Mouse (Mus musculus) forebrain, embryonic 14.5 days (tissue): ENCODE measurements around the gene Fbxw9. TPM values are rescaled to one million over a fixed set of nuclear protein-coding genes. Genes with fewer than 3 reads are reported as not detected.
A peak's percentile ranks its signal among the peaks of the same experiment; 100 is the strongest.

Experiments
- ATAC-seq: fragments of 200-750 bp; cut with Nextera tagmentation; 2 replicates; pipeline ENCODE4 v1.8.0; 2017; ENCODE audit warnings: mild to moderate bottlenecking, moderate library complexity
- DNase-seq: peaks from one replicate; pipeline ENCODE4 v3.0.0-alpha.2; 2015; ENCODE audit warnings: low spot score
- H3K27ac ChIP-seq: fragments of 300-500 bp; sonication (generic); 2 replicates; pipeline ENCODE4 v1.5.1; 2014; ENCODE audit warnings: low read depth, mild to moderate bottlenecking, control low read depth, low read length, moderate library complexity
- H3K27me3 ChIP-seq: fragments of 300-500 bp; sonication (generic); replicated peaks from 2 replicates; pipeline ENCODE4 v1.6.1; 2014; ENCODE audit warnings: low read length, control low read depth, mixed read lengths; ENCODE audit not compliant: control insufficient read depth, insufficient read depth
- H3K36me3 ChIP-seq: fragments of 300-500 bp; sonication (generic); 2 replicates; pipeline ENCODE4 v1.6.1; 2014; ENCODE audit warnings: low read length, control low read depth; ENCODE audit not compliant: control insufficient read depth, insufficient read depth
- H3K4me1 ChIP-seq: fragments of 300-500 bp; sonication (generic); 2 replicates; pipeline ENCODE4 v1.6.1; 2014; ENCODE audit warnings: antibody characterized with exemption, low read length, control low read depth; ENCODE audit not compliant: control insufficient read depth, insufficient read depth
- H3K4me2 ChIP-seq: fragments of 300-500 bp; sonication (generic); 2 replicates; pipeline ENCODE4 v1.6.1; 2014; ENCODE audit warnings: mild to moderate bottlenecking, control low read depth, low read length
- H3K4me3 ChIP-seq: fragments of 300-500 bp; sonication (generic); 2 replicates; pipeline ENCODE4 v1.5.1; 2014; ENCODE audit warnings: low read depth, low read length, control low read depth
- H3K9ac ChIP-seq: fragments of 300-500 bp; sonication (generic); 2 replicates; pipeline ENCODE4 v1.6.1; 2014; ENCODE audit warnings: mild to moderate bottlenecking, low read length, control low read depth, moderate library complexity
- H3K9me3 ChIP-seq: fragments of 300-500 bp; sonication (generic); replicated peaks from 2 replicates; pipeline ENCODE4 v1.6.1; 2016; ENCODE audit warnings: low read length, control low read depth, mixed read lengths; ENCODE audit not compliant: control insufficient read depth
- WGBS: fragments of 180-500 bp; shearing (Covaris S2); extraction: QIAGEN DNeasy Blood & Tissue Kit; methylation state at CpG from one replicate; pipeline ENCODE4 v1.1.7; 2014; 5-methylcytosine and 5-hydroxymethylcytosine counted together
- polyA plus RNA-seq: library from polyadenylated mRNA; unstranded; fragments of >200 nt; fragmentation: Nextera tagmentation; extraction: Ambion mirVana; gene quantifications from 2 replicates; pipeline ENCODE4 v1.2.1, GENCODE M21; 2014

Gene Fbxw9
- polyA plus RNA-seq, 1 experiment from 2014 or later, result 46.5 TPM

GRCm38 (mm10) chr8:85025098-85025932 lies 34.5 kb upstream of the Fbxw9 start, which contains the start of gene Asna1:
Asna1 (minus strand) TSS chr8:85025281.
- Histone ChIP-seq H3K9me3 (no peaks in the 10 kb centered on the region), H3K4me3 (peak within 1 kb of the TSS; percentile 78), H3K27me3 (no peaks in the 10 kb centered on the region), H3K4me2 (peak within 1 kb of the TSS; percentile 92), H3K9ac (peak within 1 kb of the TSS; percentile 79), H3K36me3 (peaks cover 43% of the 10 kb centered on the region), H3K4me1 (peaks cover 25% of the 10 kb centered on the region), H3K27ac (no peak within 1 kb of the TSS; the same call in 1 of the 2 replicates)
- peak; percentile 97 for DNase-seq
- WGBS, result 8% methylated on average over 30 of the region's 30 CpGs
- peak; percentile 92 for ATAC-seq

DNA sequence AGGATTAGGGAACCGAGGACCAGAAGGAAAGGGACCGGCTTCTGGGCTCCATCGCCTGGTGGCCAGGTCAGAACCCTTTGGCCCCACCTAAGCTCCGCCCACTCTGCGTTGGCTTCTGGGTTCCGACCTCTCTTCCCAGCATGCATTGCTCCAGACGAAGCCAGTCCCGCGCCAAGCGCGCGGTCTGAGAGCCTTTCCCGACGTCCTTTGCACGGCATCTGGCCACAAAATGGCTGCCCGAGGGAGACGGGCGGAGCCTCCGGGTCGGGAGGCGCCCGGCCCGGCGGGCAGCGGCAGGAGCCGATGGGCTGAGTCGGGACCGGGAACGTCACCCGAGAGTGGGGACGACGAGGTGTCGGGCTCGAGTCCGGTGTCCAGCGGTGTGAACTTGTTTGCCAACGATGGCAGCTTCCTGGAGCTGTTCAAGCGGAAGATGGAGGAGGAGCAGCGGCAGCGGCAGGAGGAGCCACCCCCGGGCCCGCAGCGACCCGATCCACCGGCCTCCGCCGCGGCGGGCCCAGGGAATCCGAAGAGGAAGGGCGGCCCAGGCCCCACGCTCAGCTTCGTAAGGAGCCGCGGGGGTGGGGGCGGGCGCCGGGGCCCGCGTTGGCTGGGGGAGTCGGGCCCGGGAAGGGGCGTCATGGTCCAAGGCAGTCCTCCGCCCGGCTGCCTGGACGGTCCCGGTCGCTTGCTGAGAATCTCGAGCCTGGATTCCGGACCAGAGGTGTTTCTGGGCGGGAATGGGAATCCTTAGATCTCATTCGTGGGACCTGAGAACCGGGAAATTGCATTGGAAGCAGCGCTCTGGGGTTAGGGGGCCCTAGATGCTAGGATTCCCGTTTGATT lies 33.0 kb upstream of the Fbxw9 start, which contains the start of gene Trir:
TSS of gene Trir (plus strand) at position 154 of the 846 bp plus-strand sequence.
- peak; percentile 86 for ATAC-seq
- Histone ChIP-seq H3K27me3 (no peaks in the 10 kb centered on the region), H3K4me2 (peak within 1 kb of the TSS; percentile 92)

GRCm38 (mm10) chr8:85027516-85027855 lies 32.4 kb upstream of the Fbxw9 start:
- DNase-seq (peak; percentile 15), ATAC-seq (no peak)
- Histone ChIP-seq H3K4me1 (peaks cover 25% of the 10 kb centered on the region), H3K9ac (peak overlapping the region; percentile 99), H3K4me3 (peak overlapping the region; percentile 97), H3K27me3 (no peaks in the 10 kb centered on the region), H3K9me3 (no peaks in the 10 kb centered on the region), H3K27ac (peak overlapping the region; percentile 86), H3K4me2 (peak overlapping the region; percentile 92), H3K36me3 (peaks cover 43% of the 10 kb centered on the region)
- 1% methylated on average over 13 of the region's 13 CpGs for WGBS

More for the DNA sequence above, 33.0 kb upstream of the Fbxw9 start, which contains the start of gene Trir:
- peak; percentile 98 for DNase-seq
- H3K27ac ChIP-seq, result peak within 1 kb of the TSS; percentile 86
- WGBS, result 1% methylated on average over 69 of the region's 75 CpGs
- H3K36me3 ChIP-seq, result peaks cover 43% of the 10 kb centered on the region
- H3K9ac ChIP-seq, result peak within 1 kb of the TSS; percentile 99
- peaks cover 25% of the 10 kb centered on the region for H3K4me1 ChIP-seq
- no peaks in the 10 kb centered on the region for H3K9me3 ChIP-seq
- peak within 1 kb of the TSS; percentile 97 for H3K4me3 ChIP-seq

- no peaks in the 10 kb centered on the region for H3K9me3 ChIP-seq
- H3K4me3 ChIP-seq, result peak overlapping the region; percentile 97
- ATAC-seq, result no peak
- no peaks in the 10 kb centered on the region for H3K27me3 ChIP-seq
- H3K4me1 ChIP-seq, result peaks cover 25% of the 10 kb centered on the region
- peaks cover 45% of the 10 kb centered on the region for H3K36me3 ChIP-seq
- H3K4me2 ChIP-seq, result peak overlapping the region; percentile 92
- peak; percentile 22 for DNase-seq
- H3K27ac ChIP-seq, result no peak overlapping the region
- 31% methylated on average over 2 of the region's 2 CpGs for WGBS
- H3K9ac ChIP-seq, result peak overlapping the region; percentile 99
Observed at GRCm38 (mm10) chr8:85027922-85028321, 31.9 kb upstream of the Fbxw9 start.

DNA sequence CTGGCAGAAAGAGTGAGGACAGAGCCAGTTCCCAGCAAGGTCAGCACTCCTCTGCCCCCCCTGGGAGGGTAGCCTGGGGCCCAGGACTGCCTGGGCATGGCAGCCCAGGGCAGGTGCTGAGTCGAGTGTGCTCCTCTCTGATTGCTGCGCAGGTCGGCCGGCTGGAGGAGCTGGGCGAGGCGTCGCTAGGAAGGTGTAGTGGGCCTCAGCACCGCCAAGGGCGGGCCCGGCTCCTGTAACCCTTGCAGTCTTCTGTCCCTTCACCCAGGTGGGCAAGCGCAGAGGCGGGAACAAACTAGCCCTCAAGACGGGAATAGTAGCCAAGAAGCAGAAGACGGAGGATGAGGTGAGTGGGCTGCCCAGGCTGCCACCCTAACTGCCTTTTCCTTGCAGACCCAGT lies 30.6 kb upstream of the Fbxw9 start:
- H3K4me2 ChIP-seq, result peak overlapping the region; percentile 92; the same call in 1 of the 2 replicates

DNA sequence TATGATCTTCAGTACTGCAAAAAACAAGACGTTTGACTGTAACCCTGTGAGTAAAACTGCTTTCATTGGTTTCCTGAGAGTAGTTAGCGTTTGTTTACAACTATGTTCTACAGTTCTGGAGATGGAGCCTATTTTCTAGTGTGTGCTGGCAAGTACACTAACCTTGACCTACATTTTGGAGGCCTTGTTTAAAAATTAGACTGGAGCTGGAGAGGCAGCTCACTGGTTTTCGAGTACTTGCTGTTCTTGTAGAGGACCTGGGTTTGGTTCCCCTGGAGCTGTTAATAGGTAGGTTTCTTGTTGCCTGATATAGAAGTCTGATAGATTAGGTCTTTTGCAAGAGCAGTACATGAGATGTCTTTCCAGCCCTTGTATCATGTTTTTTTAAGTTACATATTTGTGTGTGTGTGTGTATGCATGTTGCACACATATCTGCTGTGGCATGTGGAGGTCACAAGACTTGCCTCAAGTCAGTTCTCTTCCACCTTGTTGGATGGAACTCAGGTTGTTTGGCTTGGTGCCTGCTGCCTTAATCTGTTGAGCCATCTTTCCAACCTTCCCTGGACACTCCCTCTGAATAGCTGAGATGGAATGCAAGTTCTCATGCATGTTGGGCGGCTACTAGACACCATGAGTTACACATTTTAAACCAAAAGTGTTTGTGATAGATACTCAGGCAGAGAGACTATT lies 27.1 kb upstream of the Fbxw9 start:
- Histone ChIP-seq H3K9me3 (no peaks in the 10 kb centered on the region), H3K4me3 (no peak overlapping the region), H3K4me2 (no peak overlapping the region), H3K9ac (no peak overlapping the region), H3K4me1 (peaks cover 24% of the 10 kb centered on the region), H3K27me3 (no peaks in the 10 kb centered on the region), H3K36me3 (peaks cover 39% of the 10 kb centered on the region), H3K27ac (no peak overlapping the region)
- WGBS, result 87% methylated on average over 4 of the region's 4 CpGs
- ATAC-seq (no peak), DNase-seq (no peak)

More for the DNA sequence above, 30.6 kb upstream of the Fbxw9 start:
- 93% methylated on average over 14 of the region's 14 CpGs for WGBS
- Histone ChIP-seq H3K36me3 (peaks cover 39% of the 10 kb centered on the region), H3K27ac (no peak overlapping the region), H3K4me3 (no peak overlapping the region), H3K9ac (peak overlapping the region; percentile 99; the same call in 1 of the 2 replicates), H3K9me3 (no peaks in the 10 kb centered on the region), H3K27me3 (no peaks in the 10 kb centered on the region), H3K4me1 (peaks cover 21% of the 10 kb centered on the region)
- DNase-seq (no peak), ATAC-seq (no peak)

GRCm38 (mm10) chr8:85033867-85034266 lies 26.0 kb upstream of the Fbxw9 start:
- H3K9ac ChIP-seq, result no peak overlapping the region
- ATAC-seq (no peak), DNase-seq (no peak)
- no peaks in the 10 kb centered on the region for H3K27me3 ChIP-seq
- no peaks in the 10 kb centered on the region for H3K9me3 ChIP-seq
- H3K4me3 ChIP-seq, result no peak overlapping the region
- no peak overlapping the region for H3K4me2 ChIP-seq
- 67% methylated on average over 1 of the region's 1 CpGs for WGBS
- H3K27ac ChIP-seq, result no peak overlapping the region
- H3K4me1 ChIP-seq, result peaks cover 21% of the 10 kb centered on the region
- H3K36me3 ChIP-seq, result peaks cover 39% of the 10 kb centered on the region

- no peaks in the 10 kb centered on the region for H3K27me3 ChIP-seq
- DNase-seq (peak; percentile 93), ATAC-seq (no peak)
- peak overlapping the region; percentile 67; the same call in 1 of the 2 replicates for H3K9ac ChIP-seq
- peak overlapping the region; percentile 87 for H3K4me2 ChIP-seq
- H3K9me3 ChIP-seq, result no peaks in the 10 kb centered on the region
- 2% methylated on average over 12 of the region's 13 CpGs for WGBS
- peaks cover 36% of the 10 kb centered on the region for H3K36me3 ChIP-seq
- no peak overlapping the region for H3K27ac ChIP-seq
- H3K4me3 ChIP-seq, result peak overlapping the region; percentile 80
- peaks cover 19% of the 10 kb centered on the region; the same call in 1 of the 2 replicates for H3K4me1 ChIP-seq
Observed at GRCm38 (mm10) chr8:85034764-85035163, 25.1 kb upstream of the Fbxw9 start.
